Mouse (Mus musculus) stomach, postnatal 0 days (tissue): ENCODE measurements around the gene Ptprm.

ENCODE experiments used
- CTCF ChIP-seq: IDR thresholded peaks from 2 replicates; pipeline ENCODE4 v1.5.1; 2016; ENCODE audit warnings: antibody characterized with exemption, low read depth, mild to moderate bottlenecking, moderate library complexity
- EP300 ChIP-seq: optimal IDR thresholded peaks from 2 replicates; pipeline ENCODE3; 2016; ENCODE audit warnings: antibody characterized with exemption

DNA sequence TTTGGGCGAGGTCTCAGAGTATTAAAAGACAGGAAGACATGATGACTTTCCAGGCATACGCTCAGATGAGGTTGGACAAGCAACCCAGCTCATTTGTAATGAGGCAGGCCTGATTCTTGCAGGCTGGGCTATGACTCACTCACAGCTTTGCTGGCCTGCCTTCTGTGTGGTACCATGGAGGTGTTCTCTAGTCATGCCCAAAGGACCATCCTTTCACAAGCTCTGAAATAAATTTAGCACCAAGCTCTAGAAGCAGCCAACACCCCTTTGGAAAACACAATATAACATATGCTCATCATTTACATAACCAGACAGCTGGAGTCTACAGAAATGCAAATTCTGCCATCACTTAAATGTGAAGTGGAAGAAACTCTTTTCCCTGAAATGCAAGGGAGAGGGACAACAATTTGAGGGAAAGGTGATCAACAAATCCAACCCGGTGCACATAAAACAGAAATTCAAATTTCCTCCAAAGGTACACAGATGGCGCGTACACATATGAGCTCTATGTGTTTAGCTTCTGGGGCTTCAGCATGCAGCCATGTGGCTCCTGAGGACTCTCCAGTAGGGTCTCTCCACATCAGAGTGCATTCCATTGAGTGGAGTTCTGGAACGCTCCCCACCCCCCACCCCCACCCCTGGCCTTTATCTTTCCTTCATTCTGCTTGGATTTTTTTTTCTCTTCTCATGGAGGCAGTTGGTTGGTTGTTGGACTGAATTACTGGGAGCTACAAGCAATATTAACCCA is 342.2 kb downstream of the Ptprm start:
- TF ChIP-seq CTCF = no peak
- TF ChIP-seq EP300 = no peak
